ENCODE assay signal across 8 mouse cellular contexts in the genomic region with DNA sequence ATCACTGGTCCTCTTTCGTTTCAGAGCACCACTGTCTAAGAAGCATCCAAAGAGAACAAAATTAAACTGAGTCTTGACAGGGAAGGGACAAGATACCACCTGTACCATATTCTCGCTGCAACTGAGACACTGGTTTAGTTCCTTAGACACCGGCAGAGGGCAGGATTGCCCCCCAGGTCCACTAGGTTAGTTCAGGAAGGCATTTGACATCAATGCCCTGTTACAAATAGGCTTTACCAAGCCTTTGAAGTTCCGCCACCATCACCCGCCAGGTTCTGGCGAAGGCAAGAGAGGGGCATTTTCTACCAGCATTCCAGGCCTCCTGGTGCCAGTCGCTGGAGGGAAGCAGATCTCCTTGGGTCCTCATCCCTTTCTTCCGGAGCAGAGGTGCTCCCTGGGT. TPM values are rescaled to one million over a fixed set of nuclear protein-coding genes. Genes with fewer than 3 reads are reported as not detected.
DNase-seq lines count a peak whose midpoint lies in the region; ATAC-seq and TF ChIP-seq lines count a peak whose summit lies in the region.

No protein-coding gene starts in this region.

- no peak for ATAC-seq in lung, embryonic 14.5 days (ENCODE audit: insufficient read depth)
- no peak for ATAC-seq in limb, embryonic 11.5 days (ENCODE audit: insufficient number of reproducible peaks, low FRiP score, low TSS enrichment, low read depth)

- no peak overlapping the region; the same call in 1 of the 2 replicates for H3K9ac ChIP-seq in lung, embryonic 14.5 days
- H3K9ac ChIP-seq in limb, embryonic 11.5 days (ENCODE audit: low read length): no peak overlapping the region

- peak overlapping the region; percentile 62 for H3K4me2 ChIP-seq in lung, embryonic 14.5 days
- H3K4me2 ChIP-seq in limb, embryonic 11.5 days (ENCODE audit: low read depth, severe bottlenecking): peak overlapping the region; percentile 38

- peak; percentile 59 for DNase-seq in lung, embryonic 14.5 days
- no peak for DNase-seq in lung, postnatal 36 days
- DNase-seq in forebrain, embryonic 10.5 days (ENCODE audit: extremely low spot score, low spot score): no peak
- peak; percentile 36 for DNase-seq in limb, embryonic 11.5 days (ENCODE audit: low spot score)
- DNase-seq in retina, postnatal 1 day: peak; percentile 56
- no peak for DNase-seq in c-Kit-positive CD71-positive TER-119-positive erythroid progenitor cells, embryonic 14.5 days (ENCODE audit: low spot score)
- DNase-seq in left cerebral cortex, adult 8-10 months (ENCODE audit: low spot score in 2 of 2): no peak
- DNase-seq in urinary bladder, postnatal 4 days (ENCODE audit: low spot score in 2 of 2): no peak

- no peaks in the 10 kb centered on the region for H3K9me3 ChIP-seq in lung, embryonic 14.5 days (ENCODE audit: low read depth, low read length)
- no peaks in the 10 kb centered on the region for H3K9me3 ChIP-seq in forebrain, embryonic 10.5 days
- no peaks in the 10 kb centered on the region for H3K9me3 ChIP-seq in limb, embryonic 11.5 days (ENCODE audit: control insufficient read depth, low read length)

- H3K4me1 ChIP-seq in lung, embryonic 14.5 days (ENCODE audit: insufficient read depth): 0 out of 2 replicates have a peak, but pooled peaks cover 5% of the 10 kb centered on the region
- peaks cover 40% of the 10 kb centered on the region for H3K4me1 ChIP-seq in forebrain, embryonic 10.5 days
- peaks cover 8% of the 10 kb centered on the region; the same call in 1 of the 2 replicates for H3K4me1 ChIP-seq in limb, embryonic 11.5 days (ENCODE audit: control insufficient read depth, insufficient read depth, low read length)

- peaks cover 17% of the 10 kb centered on the region; the same call in 1 of the 2 replicates for H3K36me3 ChIP-seq in lung, embryonic 14.5 days (ENCODE audit: insufficient read depth)
- H3K36me3 ChIP-seq in forebrain, embryonic 10.5 days (replicated peaks): peaks cover 11% of the 10 kb centered on the region
- H3K36me3 ChIP-seq in limb, embryonic 11.5 days (ENCODE audit: control insufficient read depth, insufficient read depth, low read length): no peaks in the 10 kb centered on the region; the same call in 1 of the 2 replicates

- H3K4me3 ChIP-seq in lung, embryonic 14.5 days (ENCODE audit: low read depth, low read length): peak overlapping the region; percentile 29; the same call in 1 of the 2 replicates
- H3K4me3 ChIP-seq in forebrain, embryonic 10.5 days: peak overlapping the region; percentile 40
- no peak overlapping the region for H3K4me3 ChIP-seq in limb, embryonic 11.5 days (ENCODE audit: low read depth, low read length)

- no peak overlapping the region for H3K27ac ChIP-seq in lung, embryonic 14.5 days (ENCODE audit: low read depth)
- peak overlapping the region; percentile 67; the same call in 1 of the 2 replicates for H3K27ac ChIP-seq in forebrain, embryonic 10.5 days
- H3K27ac ChIP-seq in limb, embryonic 11.5 days (replicated peaks; ENCODE audit: low read depth, low read length): no peak overlapping the region

- 16% methylated on average over 8 of the region's 8 CpGs for WGBS in lung, embryonic 14.5 days
- 10% methylated on average over 8 of the region's 8 CpGs for WGBS in forebrain, embryonic 10.5 days
- 11% methylated on average over 8 of the region's 8 CpGs for WGBS in limb, embryonic 11.5 days

- TF ChIP-seq CTCF in lung, embryonic 14.5 days (IDR thresholded peaks at IDR 0.05; ENCODE audit: low read depth): peak; percentile 58

- peaks cover 7% of the 10 kb centered on the region; the same call in 1 of the 2 replicates for H3K27me3 ChIP-seq in lung, embryonic 14.5 days (ENCODE audit: insufficient read depth, low read length)
- H3K27me3 ChIP-seq in forebrain, embryonic 10.5 days (ENCODE audit: poor library complexity, severe bottlenecking): peaks cover 44% of the 10 kb centered on the region
- no peaks in the 10 kb centered on the region for H3K27me3 ChIP-seq in limb, embryonic 11.5 days (ENCODE audit: control insufficient read depth, insufficient read depth, low read length)

RNA-seq across cellular contexts. Expression of a gene that starts 0.9 kb away (rescaled TPM):
- polyA plus RNA-seq in lung, embryonic 14.5 days (2014; fragmentation: Nextera tagmentation; extraction: Ambion mirVana): 2.9 and 3.7 TPM in 2 replicates
- 2.1 and 3.6 TPM in 2 replicates for polyA plus RNA-seq in forebrain, embryonic 10.5 days (2016; fragmentation: Nextera tagmentation; extraction: Ambion mirVana)
- polyA plus RNA-seq in limb, embryonic 11.5 days (2014; fragmentation: Nextera tagmentation; extraction: Ambion mirVana): 1.1 TPM in 2 replicates
- 1 to 10 TPM; 1.2 to 2.4 (median 1.9) TPM for total RNA-seq in left cerebral cortex, adult 8-10 months (2022)

RNA-seq across cellular contexts. Expression of a gene that starts 19.0 kb away (rescaled TPM):
- polyA plus RNA-seq in lung, embryonic 14.5 days (2014; fragmentation: Nextera tagmentation; extraction: Ambion mirVana): 318 and 324 TPM in 2 replicates
- 82.4 and 86.6 TPM in 2 replicates for polyA plus RNA-seq in forebrain, embryonic 10.5 days (2016; fragmentation: Nextera tagmentation; extraction: Ambion mirVana)
- polyA plus RNA-seq in limb, embryonic 11.5 days (2014; fragmentation: Nextera tagmentation; extraction: Ambion mirVana): 154 and 157 TPM in 2 replicates
- total RNA-seq in left cerebral cortex, adult 8-10 months (2022): 100 to 1,000 TPM; 183 to 219 (median 203) TPM

Comparison
In these comparisons a context has a peak if more than half of its experiments do, and no peak if none do; other contexts are left out.
1. DNase-seq: peak in lung, embryonic 14.5 days (single experiment), limb, embryonic 11.5 days (single experiment) and retina, postnatal 1 day (single experiment); none in lung, postnatal 36 days (single experiment), forebrain, embryonic 10.5 days (single experiment), c-Kit-positive CD71-positive TER-119-positive erythroid progenitor cells, embryonic 14.5 days (single experiment), left cerebral cortex, adult 8-10 months (0 of 2) and urinary bladder, postnatal 4 days (0 of 2).